Mouse (Mus musculus) spleen, postnatal 14 days (tissue): ENCODE data around the gene Prkg1.

Experiments used
- DNase-seq, 2 experiments: peaks; one replicate each; pipeline ENCODE4 v3.0.0; 2021 to 2022; ENCODE audit warnings: low spot score in 2 of 2

Prkg1 gene

DNA sequence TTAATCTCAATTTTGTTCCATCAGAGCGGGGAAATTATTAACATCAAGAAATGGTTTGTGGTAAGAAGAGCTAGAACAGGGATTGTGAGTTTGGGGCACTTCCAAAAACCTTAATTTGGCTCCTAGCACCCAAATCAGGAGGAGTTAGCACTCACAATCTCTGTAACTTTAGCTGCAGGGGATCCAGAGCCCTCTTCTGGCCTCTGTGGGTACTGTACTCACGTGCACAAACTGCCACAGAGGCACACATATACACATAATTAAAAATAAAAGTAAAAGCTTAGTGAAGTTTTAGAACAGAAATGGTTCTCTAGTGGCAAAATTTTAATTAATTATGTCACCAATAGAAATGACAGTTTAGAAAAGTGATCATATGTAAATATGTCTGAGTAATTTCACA is 614.9 kb downstream of the Prkg1 start:
- DNase-seq = no peak

DNA sequence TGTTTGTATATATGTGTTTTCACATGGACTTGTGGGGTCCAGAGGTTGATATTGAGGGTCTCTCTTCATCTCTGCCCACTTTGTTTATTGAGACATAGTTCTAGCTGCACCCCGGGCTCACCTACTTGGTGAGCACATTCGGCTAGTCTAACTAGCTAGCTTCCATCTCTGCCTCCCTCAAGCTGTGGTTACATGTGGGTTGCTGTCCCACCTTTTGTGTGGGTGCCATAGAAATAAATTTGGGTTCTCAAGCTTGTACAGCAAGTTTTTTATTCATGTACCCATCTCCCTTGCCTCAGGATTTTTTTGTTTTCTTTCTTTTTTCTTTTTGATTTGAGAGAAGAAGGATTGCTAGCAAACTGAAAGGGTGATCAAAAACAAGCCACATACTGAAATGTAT is 617.4 kb downstream of the Prkg1 start:
- no peak for DNase-seq

- DNase-seq = no peak
Measured at GRCm38 (mm10) chr19:31146156-31146555, 618.7 kb downstream of the Prkg1 start.

DNA sequence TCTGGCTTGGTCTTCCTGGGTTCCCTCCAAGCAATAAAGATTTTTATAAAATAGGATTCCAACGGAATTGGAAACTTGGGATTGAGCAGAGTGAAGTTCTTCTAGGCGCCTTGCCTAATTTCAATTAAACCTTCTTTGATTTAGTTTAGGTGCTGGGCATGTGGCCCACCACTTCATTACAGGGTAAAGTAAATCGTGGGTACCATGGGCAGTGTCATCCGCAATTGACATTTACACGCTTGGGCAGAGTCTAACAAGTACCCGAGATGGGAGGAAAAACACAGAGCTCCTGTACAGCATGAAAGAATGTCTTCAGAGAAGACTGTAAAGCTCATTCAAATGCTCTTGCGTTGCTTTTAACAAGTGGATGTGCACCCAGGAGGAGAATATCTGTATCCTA is 622.9 kb downstream of the Prkg1 start:
- no peak for DNase-seq

DNA sequence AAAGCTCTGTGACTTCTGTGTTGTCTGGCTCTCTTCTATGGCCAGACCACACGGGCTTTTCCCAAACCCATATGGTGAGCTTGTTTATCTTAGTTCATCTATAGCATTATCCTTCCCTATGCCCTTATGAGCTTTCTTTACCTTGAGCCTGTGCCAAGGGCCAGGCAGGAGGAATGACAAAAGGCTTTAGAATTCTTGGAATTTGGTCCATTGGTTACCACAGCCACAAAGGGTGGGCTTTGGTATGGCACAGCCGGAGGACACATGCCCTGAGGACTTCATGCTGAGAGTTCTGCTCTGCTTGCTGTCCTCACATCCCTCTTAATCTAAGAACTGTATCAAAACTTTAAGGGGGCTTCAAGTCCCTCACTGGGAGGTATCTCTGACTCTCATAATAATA is 628.5 kb downstream of the Prkg1 start:
- DNase-seq = no peak

- no peak for DNase-seq
Measured at GRCm38 (mm10) chr19:31132614-31133013, 632.2 kb downstream of the Prkg1 start.

DNA sequence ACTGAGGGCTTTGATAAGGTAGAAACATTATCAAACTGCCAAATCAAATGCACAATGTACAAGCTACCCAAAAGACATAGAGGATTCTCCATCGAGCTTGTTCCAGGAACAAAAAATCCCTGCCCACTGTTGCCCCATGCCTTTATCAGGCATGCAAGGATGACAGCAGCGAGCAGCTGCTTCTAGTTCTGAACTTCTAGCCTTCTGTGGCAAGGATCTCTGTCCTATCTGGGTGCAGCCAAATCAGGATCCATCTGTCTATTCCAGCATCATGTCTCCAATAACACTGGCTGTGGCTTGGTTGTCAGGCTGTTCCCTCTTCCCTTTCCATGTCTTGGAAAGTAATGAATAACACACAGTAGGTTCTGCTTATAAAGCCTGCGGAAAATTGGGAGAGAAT is 640.2 kb downstream of the Prkg1 start:
- DNase-seq = no peak

DNA sequence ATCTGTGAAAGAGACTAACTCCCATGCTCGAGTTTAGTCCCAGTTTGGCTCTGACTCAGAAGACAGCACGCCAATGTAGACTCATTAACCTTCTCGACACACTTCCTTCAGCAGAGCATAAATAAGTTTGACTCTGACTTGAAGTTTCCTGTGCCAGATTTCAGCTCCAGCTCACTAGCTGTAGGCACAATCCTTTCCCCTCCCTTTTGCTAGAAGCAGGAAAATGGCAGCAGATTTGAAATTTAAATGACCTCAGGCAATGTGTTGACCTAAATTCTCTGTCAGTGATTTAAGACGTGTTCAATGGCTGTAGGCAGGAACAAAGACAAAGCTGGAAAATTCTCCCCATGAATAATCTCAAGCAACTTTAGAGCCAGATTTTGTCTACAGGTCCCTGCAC is 650.1 kb downstream of the Prkg1 start:
- no peak for DNase-seq

GRCm38 (mm10) chr19:31106835-31107554 is 657.8 kb downstream of the Prkg1 start:
- no peak for DNase-seq

- DNase-seq = no peak
Measured at GRCm38 (mm10) chr19:31106036-31106435, 658.8 kb downstream of the Prkg1 start.

DNA sequence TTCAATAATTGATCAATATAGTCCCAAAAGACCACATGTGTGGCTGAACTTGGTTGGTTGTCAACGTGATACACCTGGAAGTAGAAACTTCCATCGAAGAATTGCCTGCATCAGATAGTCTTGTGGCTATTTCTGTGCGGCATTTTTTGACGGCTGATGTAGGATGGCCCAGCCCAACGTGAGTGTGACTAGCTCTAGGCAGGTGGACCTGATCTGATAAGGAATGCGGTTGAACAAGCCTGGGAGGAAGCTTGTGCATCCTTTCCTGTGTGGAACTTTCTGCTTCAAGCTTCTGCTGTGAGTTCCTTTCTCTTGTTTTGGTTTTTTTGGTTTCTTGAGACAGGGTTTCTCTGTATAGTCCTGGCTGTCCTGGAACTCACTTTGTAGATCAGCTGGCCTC is 660.1 kb downstream of the Prkg1 start:
- no peak for DNase-seq

GRCm38 (mm10) chr19:31099369-31099768 is 665.5 kb downstream of the Prkg1 start:
- no peak for DNase-seq

DNA sequence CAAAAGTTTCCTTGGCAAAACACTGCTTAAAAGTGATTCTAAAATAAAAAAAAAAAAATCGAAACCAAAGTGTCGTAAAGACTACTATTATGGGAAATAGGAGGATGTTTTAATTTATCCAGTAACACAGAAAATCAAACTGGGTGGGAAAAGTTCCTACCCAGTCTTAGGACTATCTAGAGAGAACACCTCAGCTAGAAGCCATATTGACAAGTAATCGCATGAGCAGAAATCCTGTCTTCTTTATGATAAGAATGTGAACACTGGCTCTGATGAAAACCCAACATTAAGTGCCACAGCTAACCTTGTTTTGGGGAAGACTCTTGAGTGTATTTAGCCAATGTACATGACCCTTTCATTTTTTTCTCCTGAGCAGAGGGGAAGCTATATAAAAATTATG is 667.0 kb downstream of the Prkg1 start:
- no peak for DNase-seq

DNA sequence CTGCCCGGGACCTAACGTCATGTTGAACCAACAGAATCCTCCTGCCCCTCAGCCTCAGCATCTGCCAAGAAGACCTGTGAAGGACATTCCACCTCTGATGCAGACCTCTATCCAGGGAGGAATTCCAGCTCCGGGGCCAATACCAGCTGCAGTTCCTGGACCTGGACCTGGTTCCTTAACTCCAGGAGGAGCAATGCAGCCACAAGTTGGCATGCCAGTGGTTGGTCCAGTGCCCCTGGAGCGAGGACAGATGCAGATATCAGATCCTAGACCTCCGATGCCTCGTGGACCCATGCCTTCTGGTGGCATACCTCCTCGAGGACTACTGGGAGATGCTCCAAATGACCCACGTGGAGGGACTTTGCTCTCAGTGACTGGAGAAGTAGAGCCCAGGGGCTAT is 681.1 kb downstream of the Prkg1 start:
- no peak for DNase-seq

GRCm38 (mm10) chr19:31082662-31083429 is 682.0 kb downstream of the Prkg1 start, which contains the start of gene Cstf2t:
Cstf2t (plus strand) TSS chr19:31082837.
- DNase-seq = peak; percentile 97

- DNase-seq = no peak
Measured at GRCm38 (mm10) chr19:31082226-31082625, 682.6 kb downstream of the Prkg1 start.

DNA sequence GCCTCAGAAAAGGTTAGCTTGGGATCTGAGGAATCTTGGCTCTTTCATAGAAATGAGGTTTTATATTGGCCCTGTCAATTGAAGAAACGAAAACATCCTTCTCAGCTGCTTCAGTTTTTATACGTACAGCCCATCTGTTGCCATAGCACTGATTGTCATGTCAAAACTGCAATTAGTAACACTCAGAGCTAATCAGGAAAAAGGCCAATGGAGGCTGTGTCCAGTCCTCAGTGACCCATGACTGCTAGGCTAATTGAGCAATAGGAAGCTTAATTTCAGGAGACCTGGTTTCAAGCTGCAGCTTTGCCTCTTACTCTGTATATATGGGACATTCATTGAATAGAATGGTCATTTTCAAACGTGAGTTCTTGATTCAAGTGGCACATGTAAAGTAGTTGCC is 686.6 kb downstream of the Prkg1 start:
- DNase-seq = no peak

DNA sequence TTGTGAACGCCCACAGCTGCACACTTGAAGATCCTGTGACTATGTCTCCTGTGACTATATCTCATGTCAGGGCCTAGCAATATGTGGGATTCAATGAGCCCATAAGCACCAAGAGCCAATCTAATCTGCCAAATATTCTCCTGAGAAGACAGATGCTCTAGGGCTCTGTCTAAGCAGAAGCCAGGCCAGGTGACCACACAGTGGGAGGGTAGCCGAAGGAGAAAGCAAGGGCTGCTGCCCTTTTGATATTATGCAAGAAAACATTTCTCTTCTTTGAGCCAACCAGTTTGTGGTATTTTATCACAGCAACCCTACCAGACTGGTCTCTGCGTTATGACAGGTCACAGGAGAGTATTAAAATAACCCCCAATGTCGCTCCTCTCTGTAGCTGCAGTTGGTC is 688.7 kb downstream of the Prkg1 start:
- DNase-seq = no peak

- DNase-seq = no peak
Measured at GRCm38 (mm10) chr19:31074717-31075063, 690.1 kb downstream of the Prkg1 start.

DNA sequence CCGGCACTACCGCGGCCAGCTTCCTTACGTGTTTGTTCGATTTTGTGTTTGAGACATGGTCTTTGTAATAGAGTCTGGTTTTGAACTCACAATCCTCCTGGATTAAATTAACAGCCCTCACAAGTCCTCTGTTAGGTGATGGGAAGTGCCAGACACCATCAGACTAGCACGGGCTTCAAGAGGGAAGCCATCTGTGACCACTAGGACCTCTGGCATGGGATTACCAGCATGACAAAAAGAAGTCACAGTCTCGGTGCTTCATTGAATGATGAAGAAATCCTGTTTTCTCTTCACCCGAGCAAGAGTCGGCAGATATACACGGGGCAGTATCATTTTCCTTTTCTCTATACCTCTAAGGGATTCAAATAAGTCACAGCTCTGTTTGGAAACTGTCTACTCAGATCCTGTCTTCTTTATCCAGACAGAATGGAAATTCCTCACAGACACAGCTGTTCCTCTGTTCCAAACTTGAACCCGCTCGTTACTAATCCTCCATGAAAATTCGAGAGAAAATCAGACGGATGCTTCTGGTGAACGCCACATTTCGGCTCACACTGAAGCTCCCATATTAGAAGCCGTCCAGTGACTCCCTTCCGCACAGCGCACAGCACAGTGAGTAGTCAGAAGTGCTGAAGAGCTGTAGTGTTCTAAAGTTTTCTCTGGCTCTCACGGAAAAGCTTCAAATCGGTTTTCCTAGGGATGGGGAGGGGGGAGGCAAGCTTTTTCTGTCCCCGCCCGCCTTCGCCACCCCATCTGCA is 690.7 kb downstream of the Prkg1 start:
- DNase-seq = no peak

GRCm38 (mm10) chr19:31065206-31065781 is 699.5 kb downstream of the Prkg1 start:
- no peak for DNase-seq

- no peak for DNase-seq
Measured at GRCm38 (mm10) chr19:31064740-31065139, 700.1 kb downstream of the Prkg1 start.
